Mouse (Mus musculus): Measurements from ENCODE around the gene Pikfyve.

DNA sequence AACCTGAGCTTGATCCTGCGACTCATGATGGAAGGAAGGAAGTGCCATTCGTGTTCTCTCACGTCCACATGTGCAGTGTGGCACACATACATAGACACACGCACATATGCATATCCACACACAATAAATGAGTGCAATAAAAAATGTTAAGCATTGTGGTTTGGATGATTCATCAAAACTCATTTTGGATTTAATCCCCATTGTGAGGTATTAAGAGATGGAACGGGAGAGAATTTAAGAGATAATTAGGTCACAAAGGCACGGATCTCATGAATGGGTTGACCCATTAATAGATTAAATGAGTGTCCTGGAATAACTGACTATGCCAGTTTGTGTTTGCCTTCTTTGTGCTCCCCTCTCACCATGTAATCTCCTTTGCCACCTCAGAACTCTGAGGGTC is 95.3 kb downstream of the Pikfyve start, which contains the start of gene Pth2r:
- TF ChIP-seq ZC3H11A (IDR thresholded peaks at IDR 0.05; ENCODE audit: borderline replicate concordance, low read depth, low read length) (no peak), MAFK (IDR thresholded peaks at IDR 0.05; ENCODE audit: insufficient read depth, low read depth, low read length) (no peak)

Data from ES-E14 (cell line).